Mouse (Mus musculus) CH12.LX (cell line): Measurements from ENCODE around the gene Hipk3. TPM values are rescaled to one million over a fixed set of nuclear protein-coding genes. Genes with fewer than 3 reads are reported as not detected.

ENCODE experiments used
- DNase-seq: peaks from one replicate; pipeline ENCODE4 v3.0.0-alpha.2; 2013; ENCODE audit errors: extremely low read depth
- H3K27ac ChIP-seq: 2 replicates; pipeline ENCODE4 v1.5.1; 2012; ENCODE audit warnings: low read depth, mild to moderate bottlenecking, control low read depth, moderate library complexity; ENCODE audit not compliant: insufficient read depth
- H3K27me3 ChIP-seq: replicated peaks from 2 replicates; pipeline ENCODE3; 2012; ENCODE audit warnings: inconsistent platforms
- H3K36me3 ChIP-seq, 2 experiments: replicated peaks in 1 of 2; 2 replicates each; pipeline versions ENCODE3 to v1.6.1; 2012; ENCODE audit warnings: inconsistent platforms in 1 of 2, low read length in 1 of 2, mild to moderate bottlenecking in 1 of 2, mixed read lengths in 1 of 2, moderate library complexity in 1 of 2; ENCODE audit not compliant: control insufficient read depth in 1 of 2, insufficient read depth in 1 of 2
- H3K4me1 ChIP-seq, 2 experiments: 2 replicates each; pipeline ENCODE4 v1.6.1; 2012; ENCODE audit warnings: inconsistent platforms in 1 of 2, moderate library complexity in 1 of 2; ENCODE audit not compliant: insufficient read depth in 2 of 2, control insufficient read depth in 1 of 2
- H3K4me2 ChIP-seq: 2 replicates; pipeline ENCODE4 v1.6.1; 2012; ENCODE audit warnings: low read depth, mild to moderate bottlenecking, control low read depth; ENCODE audit not compliant: poor library complexity, insufficient read depth, severe bottlenecking
- H3K4me3 ChIP-seq, 3 experiments: fragments of 150-350 bp in 1 of 3; sonication (generic) in 1 of 3; replicated peaks in 1 of 3; 2 replicates each; pipeline versions ENCODE3 to v1.5.1; 2011 to 2012; ENCODE audit warnings: low read depth in 2 of 3, low read length in 2 of 3, mild to moderate bottlenecking in 2 of 3, moderate library complexity in 2 of 3, control low read depth in 1 of 3, improper control_type of control experiment in 1 of 3, inconsistent platforms in 1 of 3, mixed read lengths in 1 of 3; ENCODE audit not compliant: poor library complexity in 1 of 3
- H3K79me2 ChIP-seq: replicated peaks from 2 replicates; pipeline ENCODE4 v1.6.1; 2012; ENCODE audit warnings: mild to moderate bottlenecking, moderate library complexity; ENCODE audit not compliant: control insufficient read depth, poor library complexity, insufficient read depth, severe bottlenecking; ENCODE audit errors: extremely low read depth
- H3K9ac ChIP-seq: 2 replicates; pipeline ENCODE4 v1.6.1; 2012; ENCODE audit warnings: low read depth, mild to moderate bottlenecking, control low read depth, moderate library complexity; ENCODE audit not compliant: insufficient read depth
- H3K9me3 ChIP-seq: replicated peaks from 2 replicates; pipeline ENCODE3; 2012; ENCODE audit warnings: low read length, inconsistent platforms, mixed read lengths
- CHD1 ChIP-seq: IDR thresholded peaks from 2 replicates; pipeline ENCODE4 v1.6.1; 2012; ENCODE audit warnings: low read depth, low read length, improper control_type of control experiment, inconsistent platforms
- E2F4 ChIP-seq: IDR thresholded peaks from 2 replicates; pipeline ENCODE4 v1.6.1; 2011; ENCODE audit warnings: low read depth, low read length, improper control_type of control experiment; ENCODE audit not compliant: insufficient replicate concordance
- ETS1 ChIP-seq: conservative IDR thresholded peaks from 2 replicates; pipeline ENCODE4 v1.6.1; 2012; ENCODE audit warnings: low read depth, mild to moderate bottlenecking, inconsistent platforms, low read length, improper control_type of control experiment, moderate library complexity
- IRF4 ChIP-seq: IDR thresholded peaks from 2 replicates; pipeline ENCODE4 v1.6.1; 2014; ENCODE audit warnings: low read depth, mild to moderate bottlenecking, inconsistent platforms, low read length, improper control_type of control experiment
- JUND ChIP-seq: conservative IDR thresholded peaks from 2 replicates; pipeline ENCODE4 v1.6.1; 2011; ENCODE audit warnings: low read depth, low read length, improper control_type of control experiment
- MAFK ChIP-seq: IDR thresholded peaks from 2 replicates; pipeline ENCODE4 v1.6.1; 2011; ENCODE audit warnings: low read length, improper control_type of control experiment; ENCODE audit not compliant: insufficient replicate concordance
- MAX ChIP-seq: IDR thresholded peaks from 2 replicates; pipeline ENCODE4 v1.6.1; 2011; ENCODE audit warnings: low read length, improper control_type of control experiment
- MAZ ChIP-seq: IDR thresholded peaks from 2 replicates; pipeline ENCODE4 v1.6.1; 2012; ENCODE audit warnings: low read depth, mild to moderate bottlenecking, inconsistent platforms, low read length, improper control_type of control experiment, moderate library complexity
- MEF2A ChIP-seq: IDR thresholded peaks from 2 replicates; pipeline ENCODE4 v1.6.1; 2014; ENCODE audit warnings: low read depth, mild to moderate bottlenecking, inconsistent platforms, low read length, improper control_type of control experiment, borderline replicate concordance
- MXI1 ChIP-seq: IDR thresholded peaks from 2 replicates; pipeline ENCODE4 v1.6.1; 2011; ENCODE audit warnings: mild to moderate bottlenecking, low read depth, low read length, improper control_type of control experiment
- NELFE ChIP-seq: IDR thresholded peaks from 2 replicates; pipeline ENCODE4 v1.6.1; 2011; ENCODE audit warnings: low read depth, low read length, improper control_type of control experiment
- PAX5 ChIP-seq: IDR thresholded peaks from 2 replicates; pipeline ENCODE4 v1.6.1; 2012; ENCODE audit warnings: low read length, inconsistent platforms, mixed read lengths
- POLR2A ChIP-seq: IDR thresholded peaks from 2 replicates; pipeline ENCODE4 v1.6.1; 2011; ENCODE audit warnings: low read depth, mild to moderate bottlenecking, improper control_type of control experiment, low read length
- RAD21 ChIP-seq: IDR thresholded peaks from 2 replicates; pipeline ENCODE4 v1.6.1; 2011; ENCODE audit warnings: low read depth, mild to moderate bottlenecking, low read length, improper control_type of control experiment, moderate library complexity
- RCOR1 ChIP-seq: conservative IDR thresholded peaks from 2 replicates; pipeline ENCODE4 v1.6.1; 2012; ENCODE audit warnings: low read depth, mild to moderate bottlenecking, inconsistent platforms, low read length, improper control_type of control experiment
- UBTF ChIP-seq: IDR thresholded peaks from 2 replicates; pipeline ENCODE4 v1.6.1; 2012; ENCODE audit warnings: low read depth, mild to moderate bottlenecking, inconsistent platforms, low read length, improper control_type of control experiment, moderate library complexity
- USF1 ChIP-seq: IDR thresholded peaks from 2 replicates; pipeline ENCODE4 v1.6.1; 2014; ENCODE audit warnings: low read depth, mild to moderate bottlenecking, inconsistent platforms, low read length, improper control_type of control experiment
- ZC3H11A ChIP-seq: IDR thresholded peaks from 2 replicates; pipeline ENCODE4 v1.6.1; 2012; ENCODE audit warnings: low read depth, mild to moderate bottlenecking, inconsistent platforms, low read length, improper control_type of control experiment
- ZMIZ1 ChIP-seq: IDR thresholded peaks from 2 replicates; pipeline ENCODE4 v1.6.1; 2012; ENCODE audit warnings: low read depth, mild to moderate bottlenecking, inconsistent platforms, low read length, improper control_type of control experiment
- ZNF384 ChIP-seq: IDR thresholded peaks from 2 replicates; pipeline ENCODE4 v1.6.1; 2012; ENCODE audit warnings: low read depth, low read length, improper control_type of control experiment, inconsistent platforms
- dilution Hi-C: fragments of 300-500 bp; cut with MboI; formaldehyde crosslinking; loops from 2 replicates; pipeline ENCODE4 v1.14.3; 2020; ENCODE audit warnings: low sequenced_read_pairs; ENCODE audit not compliant: extremely low pct_unique_long_range_greater_than_20kb, extremely low pct_ligation_motif_present
- in situ Hi-C: fragments of 300-500 bp; cut with MboI; formaldehyde crosslinking; loops from 3 replicates; pipeline ENCODE4 v1.14.3; 2019; ENCODE audit warnings: low sequenced_read_pairs, low pct_ligation_motif_present, low pct_unique_long_range_greater_than_20kb, mixed read lengths
- polyA plus RNA-seq: library from polyadenylated mRNA; unstranded; fragments of >175 nt; gene quantifications from 2 replicates; pipeline ENCODE4 v1.2.1, GENCODE M21; 2012; ENCODE audit warnings: low read depth; ENCODE audit not compliant: insufficient read length
- total RNA-seq, 2 experiments: library from RNA; depleted of rRNA; stranded (reverse); fragments of 300-350 nt in 1 of 2; fragments of >200 nt in 1 of 2; gene quantifications; 2 replicates each; pipeline ENCODE4 v1.2.3; 2012 to 2014

The Hipk3 gene
- total and polyA plus RNA-seq, 3 experiments = 14.8 to 19.5 (median 16.9) TPM

- Histone ChIP-seq H3K4me3 (no peak overlapping the region), H3K4me2 (no peak overlapping the region), H3K79me2 (peaks cover 43% of the 10 kb centered on the region), H3K27ac (no peak overlapping the region), H3K36me3 (peaks cover 0 to 5% of the 10 kb centered on the region in 2 experiments), H3K4me1 (peaks cover 0 to 5% of the 10 kb centered on the region in 2 experiments; a peak in 1 of 4 replicates), H3K27me3 (no peaks in the 10 kb centered on the region), H3K9ac (no peak overlapping the region), H3K9me3 (no peaks in the 10 kb centered on the region)
- no peak for TF ChIP-seq ETS1
- no peak for TF ChIP-seq IRF4
- no peak for TF ChIP-seq USF1
- no peak for TF ChIP-seq UBTF
- no peak for TF ChIP-seq RAD21
- TF ChIP-seq ZC3H11A = no peak
- no peak for DNase-seq
- in situ Hi-C loops (no loop called here), dilution Hi-C loops (no loop called here)
Observed at GRCm38 (mm10) chr2:104477398-104478015, 16.7 kb downstream of the Hipk3 start.

GRCm38 (mm10) chr2:104472056-104472455, 22.2 kb downstream of the Hipk3 start:
- Histone ChIP-seq H3K9me3 (no peaks in the 10 kb centered on the region), H3K4me3 (no peak overlapping the region), H3K4me1 (peaks cover 0 to 10% of the 10 kb centered on the region in 2 experiments; a peak in 1 of 4 replicates), H3K27ac (no peak overlapping the region), H3K79me2 (peaks cover 18% of the 10 kb centered on the region), H3K27me3 (no peaks in the 10 kb centered on the region), H3K36me3 (peaks cover 8 to 29% of the 10 kb centered on the region in 2 experiments), H3K9ac (no peak overlapping the region), H3K4me2 (no peak overlapping the region)
- in situ Hi-C loops = no loop called here
- dilution Hi-C loops = no loop called here
- TF ChIP-seq MEF2A (no peak), E2F4 (no peak), UBTF (no peak), JUND (no peak), MAFK (no peak), RCOR1 (no peak), ZMIZ1 (no peak), CHD1 (no peak), MXI1 (no peak), MAX (no peak), USF1 (no peak), MAZ (no peak), ZNF384 (no peak), IRF4 (no peak), POLR2A (no peak), PAX5 (no peak), NELFE (no peak), ETS1 (no peak), RAD21 (no peak)
- DNase-seq = no peak
